Mouse (Mus musculus) cerebellum, adult 9-10 months (tissue): ENCODE data around the gene Daam1.
A peak's percentile ranks its signal among the peaks of the same experiment; 100 is the strongest.

Experiments used
- DNase-seq: peaks from one replicate; pipeline ENCODE4 v3.0.0; 2022

Gene Daam1

DNA sequence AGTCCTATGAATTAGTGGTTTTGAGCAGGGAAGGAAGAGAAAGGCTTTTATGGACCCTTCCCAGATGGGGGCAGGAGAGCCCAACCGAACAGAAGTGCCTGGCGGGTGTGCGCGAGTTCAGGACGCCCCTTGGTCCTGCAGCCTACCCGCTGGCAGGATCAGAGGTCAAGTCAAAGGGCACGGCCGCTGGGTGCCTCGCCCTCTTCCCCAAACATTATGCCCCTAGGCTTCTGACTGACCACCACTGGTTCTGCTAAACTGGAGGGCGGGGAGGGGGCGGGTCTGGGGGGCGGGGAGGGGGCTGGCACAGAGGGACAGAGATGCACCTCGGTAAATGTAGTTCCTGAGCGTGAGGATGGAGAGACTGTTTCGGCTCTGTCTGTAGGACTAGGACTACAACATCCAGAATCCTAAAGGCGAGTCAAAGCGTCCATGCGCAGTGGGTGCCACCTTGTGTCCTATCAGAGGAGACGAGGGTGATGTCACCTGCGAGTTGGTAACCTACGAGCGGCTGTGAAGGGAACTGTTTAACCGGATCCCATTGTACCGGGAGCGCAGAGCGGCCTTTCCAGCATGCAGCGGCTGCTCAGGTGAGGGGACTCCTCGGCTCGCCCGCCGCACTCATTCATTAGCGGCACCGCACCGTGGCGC lies at the start of gene Daam1:
Gene Daam1, plus strand, starts transcription at position 472 of the 651 bp plus-strand sequence.
- peak; percentile 99 for DNase-seq

- DNase-seq, result no peak
These were observed 49.7 kb upstream of the Daam1 start for GRCm38 (mm10) chr12:71781220-71781619.

GRCm38 (mm10) chr12:71783970-71784369 lies 46.9 kb upstream of the Daam1 start:
- DNase-seq, result no peak

DNA sequence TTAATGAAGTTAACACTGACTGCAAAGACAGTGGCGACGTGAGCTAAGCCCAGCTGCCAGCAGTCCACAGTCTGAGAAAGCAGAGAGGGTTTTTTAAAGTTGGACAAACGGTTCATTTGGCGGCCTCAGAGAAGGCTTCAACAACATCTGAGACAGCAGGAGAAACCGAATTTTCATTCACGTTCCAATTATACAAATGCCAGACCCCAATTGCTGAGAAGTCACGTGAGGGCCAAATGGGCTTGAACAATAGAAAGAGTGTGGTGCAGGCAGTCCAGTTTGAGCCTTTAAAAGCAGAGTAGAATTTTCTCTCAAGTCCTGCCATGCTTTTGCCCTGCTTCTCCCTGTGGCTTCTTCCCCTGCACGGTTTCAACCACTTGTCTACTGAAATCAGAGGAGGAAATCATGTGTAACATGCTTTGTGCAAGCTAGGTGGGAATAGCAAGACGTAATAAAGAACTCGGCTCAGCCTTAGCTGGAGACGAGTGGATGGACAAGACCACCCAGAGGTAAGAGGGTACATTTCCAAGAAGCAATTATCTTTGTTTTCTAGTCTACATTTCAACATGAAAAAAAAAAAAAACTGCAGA lies 46.1 kb upstream of the Daam1 start:
- DNase-seq, result no peak

DNA sequence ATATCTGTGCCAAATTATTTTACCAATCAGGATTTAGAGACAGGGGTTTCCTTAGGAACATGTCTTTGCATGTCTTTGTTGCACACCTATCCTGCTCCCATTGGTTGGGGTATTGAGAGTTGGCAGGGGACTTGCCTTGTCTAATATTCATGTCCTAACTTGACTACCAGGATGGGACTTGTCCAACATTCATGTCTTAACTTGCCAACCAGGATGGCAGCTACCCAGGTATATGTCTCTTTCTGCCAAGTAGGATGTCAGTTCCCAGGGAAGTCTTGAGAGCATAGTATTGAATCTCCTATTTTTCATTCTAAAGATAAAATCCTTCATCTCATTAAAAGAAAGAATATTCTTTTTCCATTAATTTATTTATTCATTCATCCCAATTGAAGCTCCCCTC lies 44.4 kb upstream of the Daam1 start:
- no peak for DNase-seq

DNA sequence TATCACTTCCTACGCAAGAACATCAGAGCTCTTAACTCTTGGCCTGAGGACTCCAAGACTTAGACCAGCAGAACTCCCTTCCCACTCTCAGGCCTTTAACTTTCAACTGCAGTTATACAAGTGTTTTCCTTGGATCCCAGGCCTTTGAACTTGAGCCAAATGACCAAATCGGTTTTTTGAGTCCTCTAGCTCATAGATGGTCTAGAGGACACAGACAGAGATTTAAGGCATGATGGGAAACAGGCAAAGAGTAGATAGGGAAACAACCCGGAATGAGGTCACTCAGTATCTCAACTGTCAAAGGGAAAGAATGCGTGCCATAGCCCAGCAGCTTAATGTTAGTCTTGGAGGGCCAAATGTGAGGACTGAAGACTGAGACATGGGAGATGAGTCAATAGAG lies 42.1 kb upstream of the Daam1 start:
- DNase-seq, result no peak

DNA sequence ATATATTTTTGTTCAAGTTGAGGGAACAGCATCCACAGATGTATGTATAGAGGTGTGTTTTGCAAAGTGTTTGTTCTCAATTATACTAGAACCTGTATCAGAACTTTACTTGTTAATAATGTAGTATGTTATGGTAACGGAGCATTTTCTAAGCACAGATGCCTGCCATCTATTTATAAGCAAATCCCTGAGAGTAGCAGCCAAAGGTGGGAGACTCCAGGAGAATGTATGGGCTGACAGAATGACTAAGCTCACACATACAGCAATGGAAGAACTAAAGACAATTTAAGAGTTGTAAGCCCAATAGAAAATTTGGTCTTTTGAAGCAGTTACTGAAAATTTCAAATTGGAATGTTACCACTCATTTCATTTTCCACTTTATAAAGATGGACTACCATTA lies 40.3 kb upstream of the Daam1 start:
- no peak for DNase-seq

GRCm38 (mm10) chr12:71793114-71793513 lies 37.8 kb upstream of the Daam1 start:
- no peak for DNase-seq

- DNase-seq, result no peak
These were observed 35.3 kb upstream of the Daam1 start for GRCm38 (mm10) chr12:71795626-71796025.

GRCm38 (mm10) chr12:71796517-71796916 lies 34.4 kb upstream of the Daam1 start:
- no peak for DNase-seq

DNA sequence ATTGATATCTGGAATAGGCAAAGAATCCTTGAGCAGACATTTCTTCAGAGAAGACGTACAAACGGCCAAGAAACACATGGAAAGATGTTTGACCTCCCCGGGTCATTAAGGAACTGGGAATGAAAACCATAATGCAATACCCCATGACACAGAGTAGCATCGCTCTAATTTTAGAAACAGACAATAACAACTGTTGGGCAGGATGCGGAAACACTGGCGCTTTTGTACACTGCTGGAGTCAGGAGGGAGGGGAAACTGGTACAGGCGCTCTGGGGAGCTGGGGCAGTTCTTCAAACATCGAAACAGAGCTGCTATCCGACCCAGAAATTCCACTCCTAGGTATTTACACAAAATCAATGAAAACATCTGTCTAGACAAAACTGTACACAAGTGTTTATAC lies 23.6 kb upstream of the Daam1 start:
- no peak for DNase-seq

GRCm38 (mm10) chr12:71808631-71809030 lies 22.2 kb upstream of the Daam1 start:
- no peak for DNase-seq

DNA sequence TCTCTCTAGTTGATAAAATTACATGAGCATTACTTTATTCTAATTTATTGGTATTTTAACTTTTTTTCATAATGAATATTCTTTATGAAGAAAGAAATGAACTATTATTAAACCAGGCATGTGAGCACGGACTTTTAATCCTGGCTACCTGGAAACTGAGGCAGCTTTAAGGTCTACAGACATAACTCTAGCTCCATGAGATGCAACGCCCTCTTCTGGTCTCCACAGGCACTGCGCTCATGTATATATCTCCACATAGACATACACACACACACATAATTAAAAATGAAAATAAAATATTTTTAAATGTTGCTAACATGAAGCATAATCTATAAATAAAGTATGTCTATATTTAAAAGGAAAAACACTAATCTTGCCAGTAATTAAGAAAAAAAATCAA lies 21.3 kb upstream of the Daam1 start:
- DNase-seq, result no peak

GRCm38 (mm10) chr12:71812567-71812966 lies 18.3 kb upstream of the Daam1 start:
- no peak for DNase-seq

- no peak for DNase-seq
These were observed 17.6 kb upstream of the Daam1 start for GRCm38 (mm10) chr12:71813251-71813650.

GRCm38 (mm10) chr12:71813761-71814160 lies 17.1 kb upstream of the Daam1 start:
- no peak for DNase-seq

DNA sequence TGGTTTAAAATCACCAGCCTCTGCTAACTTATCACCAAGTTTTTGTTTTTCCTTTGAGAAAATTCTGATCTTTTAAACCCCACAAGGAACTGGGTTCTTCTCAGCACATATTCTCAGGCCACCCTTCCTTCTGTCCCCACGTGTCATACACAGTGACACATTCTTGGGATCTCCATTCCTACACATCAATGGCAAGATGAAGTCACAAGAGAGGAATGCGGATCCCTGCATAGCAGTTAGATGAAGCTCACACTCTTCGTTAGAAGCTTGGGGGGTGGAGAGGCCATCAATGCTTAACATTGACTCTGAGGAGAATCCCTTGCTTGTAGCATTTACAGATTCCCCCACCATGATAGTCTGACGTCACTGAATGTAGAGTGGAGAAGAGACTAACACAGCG lies 10.8 kb upstream of the Daam1 start:
- no peak for DNase-seq

DNA sequence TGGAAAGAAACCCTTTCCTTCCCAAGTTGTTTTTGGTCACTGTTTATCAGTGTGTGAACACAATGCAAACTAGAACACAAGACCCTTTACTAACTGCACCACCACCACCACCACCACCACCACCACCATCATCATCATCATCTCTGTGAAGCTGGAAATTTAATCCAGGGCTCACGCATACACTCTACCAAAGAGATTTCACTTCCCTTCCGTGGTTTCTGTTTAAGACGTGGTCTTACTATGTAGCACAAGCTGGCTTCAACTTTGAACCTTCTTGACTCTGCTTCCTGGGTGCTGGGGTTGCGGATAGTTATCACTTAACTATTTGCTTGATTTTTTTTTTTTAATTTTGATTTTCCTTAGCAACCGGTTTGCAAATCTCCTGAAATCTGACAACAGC lies 9.6 kb upstream of the Daam1 start:
- DNase-seq, result no peak

- no peak for DNase-seq
These were observed 9.1 kb upstream of the Daam1 start for GRCm38 (mm10) chr12:71821743-71822142.

GRCm38 (mm10) chr12:71824927-71825326 lies 6.0 kb upstream of the Daam1 start:
- DNase-seq, result no peak

- no peak for DNase-seq
These were observed 739 bp upstream of the Daam1 start for GRCm38 (mm10) chr12:71830139-71830538.

DNA sequence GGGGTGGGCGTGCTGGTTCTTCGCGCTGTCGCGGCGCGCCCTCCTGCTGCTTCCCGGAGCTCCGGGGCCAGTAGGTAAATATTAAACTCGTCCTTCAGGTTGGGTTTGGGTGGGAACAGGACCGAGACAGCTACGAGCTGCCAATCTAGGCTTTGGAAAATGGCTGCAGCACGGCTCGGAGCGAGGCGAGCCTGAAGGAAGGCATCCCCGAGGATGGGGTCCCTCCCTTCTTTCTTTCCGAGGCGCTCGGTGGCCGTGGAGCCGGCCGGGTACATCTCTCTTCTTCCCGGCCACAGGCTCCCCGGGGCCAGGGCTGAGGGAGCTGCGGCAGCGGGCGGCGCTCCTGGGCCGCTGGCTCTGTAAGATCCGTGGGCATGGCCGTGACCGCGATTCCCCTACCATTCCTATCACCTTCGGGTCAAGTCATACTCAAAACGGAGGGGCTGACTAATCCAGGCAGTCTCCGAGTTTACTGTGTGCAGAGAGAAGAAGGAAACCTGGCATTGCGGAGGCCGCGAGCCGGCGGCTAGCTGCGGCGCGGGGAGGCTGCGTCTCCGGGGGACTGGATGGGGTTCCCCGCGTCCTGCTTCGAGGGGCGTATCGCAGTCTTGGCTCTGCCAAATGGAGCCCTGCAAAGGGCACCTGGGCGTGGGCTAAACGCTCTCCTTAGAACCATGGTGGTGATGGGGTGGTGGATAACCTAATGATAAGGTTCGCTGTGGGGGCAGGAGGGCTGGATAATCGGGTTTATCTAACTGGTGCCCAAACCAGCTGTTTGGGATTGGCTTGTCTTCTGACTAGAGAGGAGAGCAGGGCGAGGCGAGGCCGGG lies 595 bp downstream of the Daam1 start:
- DNase-seq, result peak; percentile 61

DNA sequence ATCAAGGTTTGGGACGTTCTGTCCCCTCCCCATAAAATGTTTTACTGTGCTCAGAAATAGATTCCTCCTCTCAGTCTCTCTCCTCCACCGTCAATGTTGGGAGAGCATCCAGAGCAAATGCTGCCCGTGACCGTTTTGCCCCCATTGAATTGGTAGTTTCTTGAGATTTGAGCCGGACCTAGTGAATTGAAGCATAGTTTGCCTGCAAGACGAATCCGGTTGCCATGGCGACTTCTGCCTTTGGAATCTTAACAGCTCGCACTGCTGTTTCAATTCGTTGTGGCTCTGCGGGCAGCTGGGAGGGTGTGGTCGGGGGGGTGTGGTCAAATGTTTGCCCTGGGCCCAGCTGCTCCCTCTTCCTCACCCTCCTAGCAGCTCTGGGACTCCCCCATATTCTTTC lies 1.3 kb downstream of the Daam1 start:
- peak; percentile 60 for DNase-seq

- DNase-seq, result no peak
These were observed 3.2 kb downstream of the Daam1 start for GRCm38 (mm10) chr12:71834041-71834440.
